ENCODE assay signal across 21 mouse cellular contexts in the genomic region with DNA sequence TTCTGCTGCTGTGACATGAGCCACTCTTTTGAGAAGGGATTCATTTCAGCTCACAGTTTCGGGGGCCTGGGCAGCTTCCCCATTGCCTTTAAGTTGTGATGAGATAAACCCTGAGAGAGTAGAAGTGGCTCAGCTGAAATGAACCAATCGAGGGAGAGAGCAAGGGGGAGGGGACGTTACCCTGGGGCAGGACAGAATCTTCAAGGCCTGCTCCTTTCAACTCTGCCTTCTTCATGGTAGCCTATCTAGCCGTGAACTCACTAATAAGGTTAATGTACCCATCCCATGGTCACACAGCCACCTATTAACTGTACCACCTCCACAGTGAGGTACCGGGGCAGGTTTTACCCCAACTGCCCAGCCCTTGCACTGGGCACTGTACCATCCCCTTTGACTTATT.
A peak's percentile ranks its signal among the peaks of the same experiment; 100 is the strongest.
DNase-seq lines count a peak whose midpoint lies in the region; ATAC-seq lines count a peak whose summit lies in the region.
"Had no signal": no experiment of that assay in that cellular context is flagged by ENCODE, and none has a peak within 500 bp of the region (broad histone marks: within the 10 kb centered on the region; RNA-seq: fewer than 3 reads in every experiment).

No protein-coding gene starts in this region.

- H3K36me3 ChIP-seq in heart, embryonic 12.5 days: peaks cover 62% of the 10 kb centered on the region
- H3K36me3 ChIP-seq in heart, embryonic 10.5 days: peaks cover 59% of the 10 kb centered on the region
- H3K36me3 ChIP-seq in intestine, embryonic 14.5 days (ENCODE audit: control insufficient read depth, insufficient read depth, low read length): peaks cover 19% of the 10 kb centered on the region; the same call in 1 of the 2 replicates
- H3K36me3 ChIP-seq in intestine, embryonic 15.5 days: no peaks in the 10 kb centered on the region

- ATAC-seq in heart, embryonic 12.5 days (ENCODE audit: insufficient number of reproducible peaks, low FRiP score): no peak
- ATAC-seq in intestine, embryonic 14.5 days (replicated peaks; ENCODE audit: low FRiP score, low TSS enrichment, low read depth): no peak
- ATAC-seq in intestine, embryonic 15.5 days: no peak
- ATAC-seq: activated CD4-positive, CD25-positive, alpha-beta regulatory T cell, adult 4 months; CD4-positive, CD25-positive, alpha-beta regulatory T cell, adult 4 months; Patski had no signal

- peak; percentile 76 for DNase-seq in heart, adult 11 months
- DNase-seq in heart, embryonic 10.5 days (ENCODE audit: low spot score): peak; percentile 58
- DNase-seq in heart, adult 18-20 months: no peak
- peak; percentile 21 for DNase-seq in intestine, embryonic 14.5 days (ENCODE audit: low spot score)
- DNase-seq: adrenal gland, adult 2 months; adrenal gland, adult 8-10 months; adrenal gland, postnatal 10 days; adrenal gland, postnatal 14 days; adrenal gland, postnatal 25 days; adrenal gland, postnatal 36 days; B cell, adult 2 months; cerebellum, adult 11 months; cerebellum, adult 11-12 months; cerebellum, adult 18-20 months had no signal

- no peaks in the 10 kb centered on the region for H3K9me3 ChIP-seq in heart, embryonic 12.5 days (replicated peaks)
- H3K9me3 ChIP-seq in heart, embryonic 10.5 days: no peaks in the 10 kb centered on the region
- no peaks in the 10 kb centered on the region for H3K9me3 ChIP-seq in intestine, embryonic 14.5 days (ENCODE audit: control insufficient read depth, low read length)
- no peaks in the 10 kb centered on the region for H3K9me3 ChIP-seq in intestine, embryonic 15.5 days
- H3K9me3 ChIP-seq: G1E had no signal

- no peak overlapping the region for H3K4me3 ChIP-seq in heart, embryonic 12.5 days
- H3K4me3 ChIP-seq in heart, embryonic 10.5 days: no peak overlapping the region
- H3K4me3 ChIP-seq in intestine, embryonic 14.5 days (ENCODE audit: low read depth, low read length): no peak overlapping the region
- H3K4me3 ChIP-seq in intestine, embryonic 15.5 days (replicated peaks): no peak overlapping the region

- H3K4me1 ChIP-seq in heart, embryonic 12.5 days (replicated peaks): no peaks in the 10 kb centered on the region
- no peaks in the 10 kb centered on the region for H3K4me1 ChIP-seq in heart, embryonic 10.5 days
- H3K4me1 ChIP-seq in intestine, embryonic 14.5 days (replicated peaks; ENCODE audit: control insufficient read depth, insufficient read depth, low read length): no peaks in the 10 kb centered on the region
- no peaks in the 10 kb centered on the region for H3K4me1 ChIP-seq in intestine, embryonic 15.5 days (replicated peaks)

- H3K27ac ChIP-seq in heart, embryonic 12.5 days (ENCODE audit: poor library complexity, severe bottlenecking): no peak overlapping the region
- no peak overlapping the region for H3K27ac ChIP-seq in heart, embryonic 10.5 days
- H3K27ac ChIP-seq in intestine, embryonic 14.5 days (ENCODE audit: low read depth): no peak overlapping the region
- H3K27ac ChIP-seq in intestine, embryonic 15.5 days: no peak overlapping the region

- WGBS in heart, embryonic 12.5 days: 90% methylated on average over 5 of the region's 5 CpGs
- WGBS in heart, embryonic 10.5 days: 88% methylated on average over 5 of the region's 5 CpGs
- 91% methylated on average over 5 of the region's 5 CpGs for WGBS in intestine, embryonic 14.5 days
- 92% methylated on average over 5 of the region's 5 CpGs for WGBS in intestine, embryonic 15.5 days

- H3K4me2 ChIP-seq in heart, embryonic 12.5 days: no peak overlapping the region
- H3K4me2 ChIP-seq in intestine, embryonic 14.5 days (ENCODE audit: low read length): no peak overlapping the region
- no peak overlapping the region for H3K4me2 ChIP-seq in intestine, embryonic 15.5 days (replicated peaks)

- no peaks in the 10 kb centered on the region for H3K27me3 ChIP-seq in heart, embryonic 12.5 days (replicated peaks)
- no peaks in the 10 kb centered on the region for H3K27me3 ChIP-seq in heart, embryonic 10.5 days (ENCODE audit: insufficient read depth, poor library complexity, severe bottlenecking)
- no peaks in the 10 kb centered on the region for H3K27me3 ChIP-seq in intestine, embryonic 14.5 days (replicated peaks; ENCODE audit: control insufficient read depth, insufficient read depth, low read length)
- H3K27me3 ChIP-seq in intestine, embryonic 15.5 days (replicated peaks): no peaks in the 10 kb centered on the region
- H3K27me3 ChIP-seq: CH12.LX, Patski had no signal

- no peak overlapping the region for H3K9ac ChIP-seq in heart, embryonic 12.5 days
- no peak overlapping the region for H3K9ac ChIP-seq in intestine, embryonic 14.5 days (ENCODE audit: low read length)
- H3K9ac ChIP-seq in intestine, embryonic 15.5 days: no peak overlapping the region

Comparison
In these comparisons a context has a peak if more than half of its experiments do, and no peak if none do; other contexts are left out.
1. DNase-seq: peak in heart, adult 11 months (single experiment), heart, embryonic 10.5 days (single experiment) and intestine, embryonic 14.5 days (single experiment); none in heart, adult 18-20 months (0 of 2).